Mouse (Mus musculus): ENCODE results near the gene Foxj3. TPM values are rescaled to one million over a fixed set of nuclear protein-coding genes. Genes with fewer than 3 reads are reported as not detected.
"Not testable (repeated sequence)": the region's sequence is repeated elsewhere in the genome, so short reads cannot be mapped to it uniquely, and the experiment has no call there.

Foxj3 gene
- polyA plus RNA-seq, 1 experiment from 2014 or later: 5.3 TPM

DNA sequence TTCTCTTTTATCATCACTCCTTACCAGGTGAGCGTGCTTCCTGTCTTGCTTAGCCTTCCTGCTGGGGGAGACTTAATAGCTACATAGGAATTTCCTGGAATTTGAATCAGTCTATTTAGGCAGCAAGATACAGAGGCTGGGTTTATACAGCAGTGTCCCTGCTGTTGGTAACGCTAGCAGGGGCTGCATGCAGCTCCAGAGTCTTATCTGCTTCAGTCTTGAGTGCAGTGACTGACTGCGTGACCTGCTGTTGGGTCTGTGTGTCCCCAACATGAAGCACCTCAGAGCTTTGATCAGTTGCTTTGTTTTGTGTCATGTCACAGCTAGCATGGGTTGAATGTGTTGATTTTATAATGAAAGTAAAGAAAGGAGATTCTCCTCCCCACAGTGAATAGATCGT is 90.5 kb downstream of the Foxj3 start:
- H3K9ac ChIP-seq (ENCODE audit: low read depth, low read length): no peak overlapping the region
- no peaks in the 10 kb centered on the region for H3K9me3 ChIP-seq (replicated peaks; ENCODE audit: control insufficient read depth, low read length)
- peaks cover 5% of the 10 kb centered on the region; the same call in 1 of the 2 replicates for H3K4me1 ChIP-seq (ENCODE audit: control insufficient read depth, low read depth, low read length)
- no peak overlapping the region for H3K4me3 ChIP-seq (ENCODE audit: low read depth, low read length)
- H3K4me2 ChIP-seq (ENCODE audit: low read depth, low read length): no peak overlapping the region
- H3K36me3 ChIP-seq (ENCODE audit: control insufficient read depth, insufficient read depth): peaks cover 7% of the 10 kb centered on the region
- 69% methylated on average over 4 of the region's 4 CpGs for WGBS (ENCODE audit: insufficient replicate concordance)
- no peak overlapping the region for H3K27ac ChIP-seq (ENCODE audit: low read length)
- no peak for ATAC-seq (ENCODE audit: low read depth)
- H3K27me3 ChIP-seq (ENCODE audit: control insufficient read depth, insufficient read depth, low read depth, low read length): no peaks in the 10 kb centered on the region

- not testable (repeated sequence) for ATAC-seq (ENCODE audit: low read depth); H3K4me2 ChIP-seq (ENCODE audit: low read depth, low read length); H3K36me3 ChIP-seq (ENCODE audit: control insufficient read depth, insufficient read depth); H3K4me1 ChIP-seq (ENCODE audit: control insufficient read depth, low read depth, low read length); H3K4me3 ChIP-seq (ENCODE audit: low read depth, low read length); H3K9ac ChIP-seq (ENCODE audit: low read depth, low read length); H3K9me3 ChIP-seq (replicated peaks; ENCODE audit: control insufficient read depth, low read length); H3K27ac ChIP-seq (ENCODE audit: low read length); H3K27me3 ChIP-seq (ENCODE audit: control insufficient read depth, insufficient read depth, low read depth, low read length)
- 73% methylated on average over 4 of the region's 4 CpGs for WGBS (ENCODE audit: insufficient replicate concordance)
These were observed 91.6 kb downstream of the Foxj3 start for GRCm38 (mm10) chr4:119628363-119628762.

DNA sequence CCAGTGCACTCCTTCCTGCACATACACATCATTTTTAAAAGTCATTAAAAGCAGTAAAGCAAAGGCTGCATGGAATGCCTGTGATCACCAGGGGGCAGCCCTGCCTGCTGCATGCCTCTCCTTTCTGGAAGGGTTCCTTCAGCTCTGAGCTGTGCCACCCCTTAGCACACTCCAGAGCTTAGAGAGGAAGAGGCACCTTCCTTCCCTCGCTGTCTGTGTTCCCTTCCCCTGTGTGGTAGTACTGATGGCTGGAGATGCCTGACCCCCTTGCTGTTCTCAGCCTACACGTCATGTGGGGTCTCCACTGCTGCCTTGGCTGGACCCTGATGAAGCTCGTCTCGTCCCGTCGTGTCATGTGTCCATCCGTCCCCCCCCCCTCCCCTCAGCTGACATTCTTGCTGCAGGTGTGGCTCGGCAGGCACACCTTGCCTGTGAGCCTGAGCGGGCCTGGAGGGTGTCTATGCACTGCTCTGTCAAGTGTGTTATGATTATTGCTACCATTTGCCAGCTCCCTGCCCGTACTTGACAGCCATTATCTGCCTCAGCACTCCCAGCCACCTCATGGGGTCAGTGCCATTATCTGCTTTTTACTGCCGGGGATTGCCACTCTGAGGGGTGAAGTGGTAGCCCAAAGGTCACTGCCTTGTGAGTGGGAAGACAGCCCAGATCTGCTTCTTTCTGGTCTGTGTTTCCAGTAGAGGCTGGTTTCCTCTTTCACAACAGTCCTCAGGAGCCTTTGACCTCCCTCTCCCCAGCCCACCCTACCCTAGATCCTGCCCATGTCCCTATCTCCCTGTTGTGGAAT is 94.5 kb downstream of the Foxj3 start:
- peak; percentile 56 for ATAC-seq (ENCODE audit: low read depth)
- Histone ChIP-seq H3K27me3 (ENCODE audit: control insufficient read depth, insufficient read depth, low read depth, low read length) (no peaks in the 10 kb centered on the region), H3K9me3 (replicated peaks; ENCODE audit: control insufficient read depth, low read length) (no peaks in the 10 kb centered on the region), H3K4me3 (ENCODE audit: low read depth, low read length) (no peak overlapping the region), H3K9ac (ENCODE audit: low read depth, low read length) (no peak overlapping the region), H3K36me3 (ENCODE audit: control insufficient read depth, insufficient read depth) (peaks cover under 1% of the 10 kb centered on the region), H3K4me1 (ENCODE audit: control insufficient read depth, low read depth, low read length) (peaks cover 5% of the 10 kb centered on the region; the same call in 1 of the 2 replicates), H3K4me2 (ENCODE audit: low read depth, low read length) (no peak overlapping the region), H3K27ac (ENCODE audit: low read length) (no peak overlapping the region)
- 48% methylated on average over 11 of the region's 11 CpGs for WGBS (ENCODE audit: insufficient replicate concordance)

GRCm38 (mm10) chr4:119632721-119633120 is 95.9 kb downstream of the Foxj3 start:
- ATAC-seq (ENCODE audit: low read depth): no peak
- no peaks in the 10 kb centered on the region; the same call in 1 of the 2 replicates for H3K36me3 ChIP-seq (ENCODE audit: control insufficient read depth, insufficient read depth)
- no peak overlapping the region for H3K27ac ChIP-seq (ENCODE audit: low read length)
- 42% methylated on average over 7 of the region's 7 CpGs for WGBS (ENCODE audit: insufficient replicate concordance)
- H3K4me1 ChIP-seq (ENCODE audit: control insufficient read depth, low read depth, low read length): peaks cover 5% of the 10 kb centered on the region; the same call in 1 of the 2 replicates
- H3K9me3 ChIP-seq (replicated peaks; ENCODE audit: control insufficient read depth, low read length): no peaks in the 10 kb centered on the region
- no peak overlapping the region for H3K4me3 ChIP-seq (ENCODE audit: low read depth, low read length)
- no peak overlapping the region for H3K9ac ChIP-seq (ENCODE audit: low read depth, low read length)
- no peak overlapping the region for H3K4me2 ChIP-seq (ENCODE audit: low read depth, low read length)
- no peaks in the 10 kb centered on the region for H3K27me3 ChIP-seq (ENCODE audit: control insufficient read depth, insufficient read depth, low read depth, low read length)

DNA sequence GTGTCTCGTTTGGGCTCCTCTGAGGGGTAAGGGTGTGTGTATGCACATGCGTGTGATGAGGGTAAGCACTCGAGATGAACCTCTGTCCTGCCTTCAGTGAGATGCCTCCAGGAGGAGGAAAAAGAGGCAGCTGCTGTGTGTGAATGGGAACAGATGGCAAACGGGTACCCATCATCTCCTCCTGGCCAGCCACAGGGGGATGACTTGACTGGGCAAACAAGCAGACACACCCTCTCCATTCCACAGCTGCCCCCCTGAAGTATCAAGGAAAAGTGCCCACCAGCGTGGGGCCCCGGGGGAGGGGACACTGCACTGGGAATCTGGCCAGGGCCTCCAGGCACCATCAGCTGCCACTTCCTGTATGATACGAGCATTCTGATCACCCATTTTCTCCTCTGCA is 96.5 kb downstream of the Foxj3 start:
- 58% methylated on average over 7 of the region's 7 CpGs for WGBS (ENCODE audit: insufficient replicate concordance)
- Histone ChIP-seq H3K27me3 (ENCODE audit: control insufficient read depth, insufficient read depth, low read depth, low read length) (no peaks in the 10 kb centered on the region), H3K27ac (ENCODE audit: low read length) (no peak overlapping the region), H3K4me1 (ENCODE audit: control insufficient read depth, low read depth, low read length) (peaks cover 5% of the 10 kb centered on the region; the same call in 1 of the 2 replicates), H3K4me2 (ENCODE audit: low read depth, low read length) (no peak overlapping the region), H3K9ac (ENCODE audit: low read depth, low read length) (no peak overlapping the region), H3K9me3 (replicated peaks; ENCODE audit: control insufficient read depth, low read length) (no peaks in the 10 kb centered on the region), H3K36me3 (ENCODE audit: control insufficient read depth, insufficient read depth) (no peaks in the 10 kb centered on the region; the same call in 1 of the 2 replicates), H3K4me3 (ENCODE audit: low read depth, low read length) (no peak overlapping the region)
- ATAC-seq (ENCODE audit: low read depth): no peak

DNA sequence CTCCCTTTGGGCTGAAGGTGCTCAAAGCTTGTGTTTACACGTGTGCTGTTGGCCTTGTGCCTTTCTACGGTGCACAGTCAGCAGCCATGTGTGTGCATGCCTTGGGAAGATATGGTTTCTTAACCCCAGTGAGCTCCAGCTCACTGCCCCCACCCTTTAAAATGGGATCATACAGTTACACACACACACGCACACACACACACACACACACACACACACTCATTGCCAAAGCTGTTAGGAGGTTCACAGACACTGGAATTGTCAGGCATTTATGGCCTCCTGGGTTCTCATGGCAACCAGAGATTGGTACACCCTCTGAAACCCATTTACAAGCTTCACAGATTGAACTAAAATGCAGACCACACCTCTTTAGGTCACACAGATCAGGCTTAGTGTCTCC is 97.1 kb downstream of the Foxj3 start:
- Histone ChIP-seq H3K9ac (ENCODE audit: low read depth, low read length) (no peak overlapping the region), H3K9me3 (replicated peaks; ENCODE audit: control insufficient read depth, low read length) (no peaks in the 10 kb centered on the region), H3K4me3 (ENCODE audit: low read depth, low read length) (no peak overlapping the region), H3K27ac (ENCODE audit: low read length) (no peak overlapping the region), H3K4me2 (ENCODE audit: low read depth, low read length) (no peak overlapping the region), H3K36me3 (ENCODE audit: control insufficient read depth, insufficient read depth) (no peaks in the 10 kb centered on the region; the same call in 1 of the 2 replicates), H3K27me3 (ENCODE audit: control insufficient read depth, insufficient read depth, low read depth, low read length) (no peaks in the 10 kb centered on the region), H3K4me1 (ENCODE audit: control insufficient read depth, low read depth, low read length) (peaks cover 5% of the 10 kb centered on the region; the same call in 1 of the 2 replicates)
- 80% methylated on average over 3 of the region's 3 CpGs for WGBS (ENCODE audit: insufficient replicate concordance)
- ATAC-seq (ENCODE audit: low read depth): no peak

DNA sequence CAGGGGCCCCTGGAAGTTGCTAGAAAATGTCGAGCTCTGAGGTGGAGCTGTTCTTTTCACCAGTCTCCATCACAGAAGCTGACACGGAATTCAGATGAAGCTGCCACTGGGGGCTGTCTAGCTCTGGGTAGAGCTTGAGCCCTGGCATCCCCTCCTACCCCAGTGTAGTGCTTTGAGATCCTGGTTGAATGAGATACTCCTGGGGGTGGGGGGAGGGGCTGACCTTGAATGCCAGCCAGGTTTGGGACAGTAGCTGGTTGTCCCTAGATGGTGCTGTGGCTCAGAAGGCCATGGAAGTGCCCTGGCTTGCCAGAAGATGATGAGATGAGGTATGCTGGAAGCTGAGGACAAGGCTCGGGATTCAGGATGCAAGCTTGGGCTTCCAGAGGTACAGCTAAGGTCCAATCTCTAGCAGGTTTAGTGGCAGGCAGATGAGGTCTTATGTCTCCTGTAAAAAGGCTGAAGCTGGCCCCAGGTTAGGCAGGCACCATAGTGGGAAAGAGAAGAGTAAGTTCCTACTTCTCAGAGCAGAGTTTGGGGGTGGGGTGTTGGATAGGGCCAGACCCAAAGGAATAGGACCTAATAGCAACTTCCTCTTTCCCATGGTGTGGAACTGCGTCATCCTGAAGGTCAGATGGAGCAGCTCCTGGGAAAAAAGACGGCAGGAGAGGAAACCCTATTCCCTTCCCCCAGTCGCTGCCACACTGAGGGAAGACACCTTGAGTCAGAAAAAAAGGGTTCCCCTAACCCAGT is 98.3 kb downstream of the Foxj3 start:
- Histone ChIP-seq H3K4me2 (ENCODE audit: low read depth, low read length) (no peak overlapping the region), H3K4me1 (ENCODE audit: control insufficient read depth, low read depth, low read length) (peaks cover 5% of the 10 kb centered on the region; the same call in 1 of the 2 replicates), H3K36me3 (ENCODE audit: control insufficient read depth, insufficient read depth) (no peaks in the 10 kb centered on the region), H3K9ac (ENCODE audit: low read depth, low read length) (no peak overlapping the region), H3K4me3 (ENCODE audit: low read depth, low read length) (no peak overlapping the region), H3K27ac (ENCODE audit: low read length) (no peak overlapping the region), H3K9me3 (replicated peaks; ENCODE audit: control insufficient read depth, low read length) (no peaks in the 10 kb centered on the region), H3K27me3 (ENCODE audit: control insufficient read depth, insufficient read depth, low read depth, low read length) (no peaks in the 10 kb centered on the region)
- no peak for ATAC-seq (ENCODE audit: low read depth)
- 53% methylated on average over 6 of the region's 6 CpGs for WGBS (ENCODE audit: insufficient replicate concordance)

DNA sequence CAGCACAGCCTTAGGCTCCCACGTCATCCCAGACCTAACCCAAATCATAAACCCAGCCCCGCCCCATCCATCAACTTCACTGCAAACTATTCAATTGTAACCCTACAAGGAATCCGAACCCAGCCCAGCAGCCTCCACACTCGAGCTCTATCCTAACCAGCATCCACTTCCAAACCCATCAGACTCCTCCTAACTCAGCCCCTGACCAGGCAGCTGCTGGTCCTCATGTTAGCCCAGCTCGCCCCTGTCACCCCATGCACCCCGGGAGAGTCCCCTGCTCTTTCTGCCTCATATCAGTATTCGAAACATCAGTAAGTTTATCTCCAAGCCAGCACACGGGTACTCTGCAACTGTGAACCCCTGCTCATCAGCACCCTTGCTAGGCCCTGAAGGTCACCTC is 98.9 kb downstream of the Foxj3 start:
- H3K4me2 ChIP-seq (ENCODE audit: low read depth, low read length): no peak overlapping the region
- no peak for ATAC-seq (ENCODE audit: low read depth)
- H3K9me3 ChIP-seq (replicated peaks; ENCODE audit: control insufficient read depth, low read length): no peaks in the 10 kb centered on the region
- no peaks in the 10 kb centered on the region for H3K27me3 ChIP-seq (ENCODE audit: control insufficient read depth, insufficient read depth, low read depth, low read length)
- H3K27ac ChIP-seq (ENCODE audit: low read length): no peak overlapping the region
- WGBS (ENCODE audit: insufficient replicate concordance): 54% methylated on average over 8 of the region's 8 CpGs
- H3K4me1 ChIP-seq (ENCODE audit: control insufficient read depth, low read depth, low read length): peaks cover 5% of the 10 kb centered on the region; the same call in 1 of the 2 replicates
- H3K4me3 ChIP-seq (ENCODE audit: low read depth, low read length): no peak overlapping the region
- no peaks in the 10 kb centered on the region for H3K36me3 ChIP-seq (ENCODE audit: control insufficient read depth, insufficient read depth)
- no peak overlapping the region for H3K9ac ChIP-seq (ENCODE audit: low read depth, low read length)

GRCm38 (mm10) chr4:119636731-119637130 is 99.9 kb downstream of the Foxj3 start:
- Histone ChIP-seq H3K9ac (ENCODE audit: low read depth, low read length) (no peak overlapping the region), H3K27me3 (ENCODE audit: control insufficient read depth, insufficient read depth, low read depth, low read length) (no peaks in the 10 kb centered on the region), H3K9me3 (replicated peaks; ENCODE audit: control insufficient read depth, low read length) (no peaks in the 10 kb centered on the region), H3K4me3 (ENCODE audit: low read depth, low read length) (no peak overlapping the region), H3K4me2 (ENCODE audit: low read depth, low read length) (no peak overlapping the region), H3K27ac (ENCODE audit: low read length) (no peak overlapping the region), H3K36me3 (ENCODE audit: control insufficient read depth, insufficient read depth) (no peaks in the 10 kb centered on the region), H3K4me1 (ENCODE audit: control insufficient read depth, low read depth, low read length) (no peaks in the 10 kb centered on the region)
- 64% methylated on average over 7 of the region's 7 CpGs for WGBS (ENCODE audit: insufficient replicate concordance)
- no peak for ATAC-seq (ENCODE audit: low read depth)
